Mouse (Mus musculus) left cerebral cortex, adult 18-20 months (tissue): ENCODE results near the gene Arhgap24. TPM values are rescaled to one million over a fixed set of nuclear protein-coding genes. Genes with fewer than 3 reads are reported as not detected.

ENCODE experiments used
- DNase-seq, 2 experiments: peaks; one replicate each; pipeline ENCODE4 v3.0.0; 2021 to 2022; ENCODE audit warnings: low spot score in 2 of 2, mixed read lengths in 1 of 2
- total RNA-seq, 2 experiments: library from RNA; stranded (reverse); gene quantifications; 2 replicates each; pipeline ENCODE4 v1.2.3; 2021

Gene Arhgap24
- total RNA-seq, 2 experiments from 2014 or later, result 5.1 to 6.0 TPM

DNA sequence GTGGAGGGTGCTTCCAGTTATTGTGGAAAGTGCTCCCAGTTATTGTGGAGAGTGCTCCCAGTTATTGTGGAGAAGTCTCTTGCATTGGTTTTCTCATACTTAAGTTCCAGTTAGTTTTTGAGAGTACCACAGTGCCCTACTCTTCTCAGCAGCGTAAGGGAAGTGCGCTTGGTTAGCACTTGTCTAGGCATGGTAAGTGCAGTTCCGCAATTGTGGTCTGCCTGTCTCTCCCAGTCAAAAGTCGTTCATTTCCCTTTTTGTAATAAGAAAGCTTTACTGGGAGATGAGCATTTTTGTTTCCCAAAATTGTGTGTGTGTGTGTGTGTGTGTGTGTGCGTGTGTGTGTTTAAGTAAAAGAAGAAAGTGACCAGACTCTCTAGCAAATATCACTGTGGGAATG lies 17.6 kb downstream of the Arhgap24 start:
- no peak for DNase-seq

DNA sequence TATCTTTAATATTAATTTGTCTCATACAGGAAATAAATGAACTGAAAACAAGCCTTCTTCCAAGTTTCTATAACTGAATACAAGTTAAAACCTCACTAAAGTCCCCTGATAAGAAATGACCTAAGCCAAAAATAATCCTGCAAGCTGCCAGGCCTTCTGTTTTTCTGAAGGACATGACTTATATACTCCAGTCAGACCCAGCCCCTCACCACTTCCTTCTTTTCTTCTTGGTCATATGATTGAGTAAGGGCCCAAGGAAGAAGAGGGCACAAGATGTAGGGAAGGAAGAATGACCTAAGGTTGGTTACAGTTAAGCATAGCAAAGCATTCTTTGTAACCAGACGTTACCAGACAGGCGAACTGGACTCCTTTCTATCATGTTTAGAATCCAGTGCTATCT lies 21.1 kb downstream of the Arhgap24 start:
- no peak for DNase-seq

DNA sequence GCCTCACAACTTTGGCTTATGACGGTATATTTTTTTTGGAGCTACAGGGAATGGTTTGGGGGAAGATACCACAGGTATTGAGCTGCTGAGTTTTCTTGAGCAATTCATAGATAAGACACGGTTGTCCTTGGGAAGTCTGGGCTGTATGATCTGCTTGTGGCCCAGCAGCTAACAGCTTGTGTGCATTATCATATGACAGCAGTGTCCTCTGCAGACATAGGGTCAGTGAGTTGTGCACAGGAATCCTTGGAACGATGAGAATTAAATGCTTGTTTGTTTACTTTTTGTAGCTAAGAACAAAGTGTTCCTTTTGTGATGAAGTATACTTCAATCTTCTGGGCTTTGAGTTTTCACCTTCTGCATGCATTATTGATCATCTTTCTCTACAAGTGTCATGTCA lies 21.9 kb downstream of the Arhgap24 start:
- DNase-seq, result no peak

DNA sequence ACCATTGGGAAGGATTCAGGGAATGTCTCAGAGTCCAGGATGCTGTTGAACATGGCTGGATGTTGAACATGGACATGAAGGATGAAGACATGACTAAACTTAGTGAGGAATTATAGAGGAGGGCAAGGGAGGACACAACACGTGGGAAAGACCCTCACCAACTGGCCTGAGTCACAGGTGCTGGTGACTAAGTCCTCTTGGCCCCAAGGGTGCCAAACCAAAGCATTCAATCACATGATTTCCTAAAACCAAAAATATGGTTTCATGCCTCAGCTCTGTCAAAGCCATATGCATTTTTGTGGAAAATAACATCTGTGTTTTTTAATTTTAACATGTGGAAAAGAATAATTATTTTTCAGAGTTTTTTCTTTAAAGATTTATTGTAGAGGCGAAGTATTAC lies 22.7 kb downstream of the Arhgap24 start:
- DNase-seq, result no peak

DNA sequence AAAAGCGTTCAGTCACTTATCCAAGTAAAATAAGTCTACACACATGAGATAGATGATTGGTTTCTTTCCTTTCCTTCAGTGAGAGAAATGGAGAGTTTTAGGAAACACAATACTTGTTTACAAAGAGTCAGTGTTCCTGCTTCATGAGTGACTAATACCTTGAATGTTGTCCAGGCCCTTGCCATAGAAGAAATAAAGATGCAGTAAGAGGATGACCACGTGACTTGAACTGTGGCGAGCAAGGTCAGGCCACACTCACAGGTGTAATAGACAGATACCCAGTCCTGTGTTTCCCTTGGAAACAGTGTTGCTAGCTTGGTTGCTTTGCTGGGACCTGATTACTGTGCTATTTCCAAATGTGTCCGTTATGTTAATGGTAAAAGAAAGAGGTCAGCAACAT lies 23.4 kb downstream of the Arhgap24 start:
- no peak for DNase-seq

DNA sequence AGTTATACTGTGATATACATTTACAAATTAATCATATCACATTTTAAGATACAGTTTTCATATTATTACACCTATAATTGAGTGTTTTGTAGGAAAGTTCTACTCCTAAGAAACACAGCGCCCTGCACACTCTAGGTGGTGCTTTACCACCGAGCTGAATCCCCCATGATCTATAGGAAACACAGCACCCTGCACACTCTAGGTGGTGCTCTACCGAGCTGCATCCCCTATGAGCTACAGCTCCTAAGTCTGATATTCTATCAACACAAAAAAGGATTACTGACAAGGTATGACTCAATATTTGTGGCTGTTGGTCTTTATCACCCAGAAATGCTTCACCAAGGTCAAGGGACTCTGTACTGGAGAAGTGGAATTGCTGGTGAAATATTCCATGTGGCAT lies 27.0 kb downstream of the Arhgap24 start:
- no peak for DNase-seq

DNA sequence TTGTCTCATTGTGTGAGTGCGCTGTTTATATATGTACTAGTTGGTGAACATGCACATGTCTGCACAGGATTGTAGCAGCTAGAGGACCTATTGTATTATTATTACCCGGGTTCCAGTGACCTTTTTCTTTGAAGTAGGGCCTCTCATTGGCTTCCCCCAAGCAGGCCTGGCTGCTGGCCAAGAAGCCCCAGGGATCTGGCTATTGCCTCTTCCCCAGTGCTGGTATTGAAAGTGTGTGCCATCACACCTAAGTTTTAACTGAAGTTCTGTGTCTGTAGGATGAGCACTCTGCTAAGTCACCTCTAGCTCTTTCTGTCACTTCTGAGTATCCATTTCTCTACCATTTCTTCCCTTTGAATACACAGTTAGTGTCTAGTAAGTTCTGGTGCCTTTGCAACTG lies 28.2 kb downstream of the Arhgap24 start:
- no peak for DNase-seq

- DNase-seq, result no peak
These were observed 30.5 kb downstream of the Arhgap24 start for GRCm38 (mm10) chr5:102511651-102512050.

- no peak for DNase-seq
These were observed 34.3 kb downstream of the Arhgap24 start for GRCm38 (mm10) chr5:102515496-102515895.

GRCm38 (mm10) chr5:102520506-102520905 lies 39.3 kb downstream of the Arhgap24 start:
- DNase-seq, result no peak

- no peak for DNase-seq
These were observed 54.1 kb downstream of the Arhgap24 start for GRCm38 (mm10) chr5:102535311-102535710.

DNA sequence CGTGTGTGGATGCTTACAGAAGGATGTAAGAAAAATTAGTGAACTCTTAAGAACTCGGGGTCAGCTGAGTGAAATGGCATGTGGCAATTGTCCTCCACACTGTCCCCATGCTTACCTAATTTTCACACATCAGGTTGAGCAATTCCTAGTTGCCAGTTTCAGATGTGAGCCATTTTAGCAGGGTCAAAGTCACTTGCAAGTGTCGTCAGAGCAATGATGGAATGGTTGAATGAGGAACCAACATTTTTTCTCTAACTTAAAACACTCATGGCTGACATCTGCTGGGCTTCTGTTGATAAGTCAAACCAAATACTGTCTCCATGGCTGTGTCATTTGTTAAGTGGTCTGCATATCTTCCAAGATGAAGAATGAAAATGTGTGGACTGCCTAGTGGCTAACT lies 56.6 kb downstream of the Arhgap24 start:
- DNase-seq, result no peak

DNA sequence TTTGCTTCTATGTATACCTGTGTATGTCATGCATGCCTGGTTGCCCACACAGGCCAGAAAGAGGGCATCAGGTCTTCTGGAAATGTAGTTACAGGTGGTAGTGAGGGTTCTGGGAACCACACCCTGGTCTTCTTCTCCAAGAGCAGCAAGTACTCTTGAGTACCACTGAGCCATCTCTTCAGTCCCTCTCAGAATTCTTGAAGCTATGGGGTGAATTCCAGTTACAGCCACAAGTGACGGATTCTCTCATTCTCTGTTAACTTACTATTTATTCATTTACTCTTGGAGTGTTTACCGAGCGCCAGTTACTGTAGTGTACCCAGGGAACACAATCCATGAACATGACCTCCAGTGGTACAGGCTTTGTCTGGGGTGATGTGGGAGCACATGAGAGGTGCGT lies 65.1 kb downstream of the Arhgap24 start:
- DNase-seq, result no peak

GRCm38 (mm10) chr5:102547786-102548185 lies 66.6 kb downstream of the Arhgap24 start:
- no peak for DNase-seq

- no peak for DNase-seq
These were observed 67.2 kb downstream of the Arhgap24 start for GRCm38 (mm10) chr5:102548382-102548781.

GRCm38 (mm10) chr5:102550211-102550610 lies 69.0 kb downstream of the Arhgap24 start:
- DNase-seq, result no peak

DNA sequence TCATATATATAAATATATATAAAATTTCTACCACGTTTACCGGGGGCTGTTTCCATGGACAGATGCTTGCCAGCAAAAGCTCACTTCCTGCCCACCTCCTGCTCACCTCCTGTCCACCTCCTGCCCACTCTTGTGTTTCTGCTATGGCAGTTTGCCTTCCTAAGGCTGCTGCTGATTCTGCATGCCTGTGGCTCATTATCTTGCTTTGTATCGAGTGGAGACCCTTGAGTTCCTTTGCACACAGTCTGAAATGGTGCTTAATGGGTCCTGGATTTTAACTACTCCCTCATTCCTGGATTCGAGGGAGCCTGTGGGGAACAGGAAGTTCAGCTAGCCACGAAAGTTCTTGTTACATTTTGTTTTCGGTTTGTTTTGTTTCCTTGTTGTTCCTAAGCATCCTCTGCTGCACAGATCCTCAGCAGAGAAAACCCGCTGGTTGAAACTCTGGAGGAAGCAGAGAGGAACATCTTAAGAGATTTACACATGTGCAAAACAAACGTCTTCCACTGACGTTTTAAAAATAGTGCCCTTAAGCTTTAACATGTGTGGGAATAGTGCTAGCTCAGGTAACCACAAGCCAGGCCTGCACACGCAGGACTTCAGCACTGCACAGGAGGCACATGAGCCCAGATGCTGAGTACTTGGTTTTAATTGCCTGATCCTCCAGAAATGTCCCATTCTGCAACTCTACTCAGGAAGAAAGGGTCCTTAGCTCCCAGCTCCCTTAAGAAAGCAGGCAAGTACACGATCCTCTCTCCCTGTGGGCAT lies 69.9 kb downstream of the Arhgap24 start:
- no peak for DNase-seq

DNA sequence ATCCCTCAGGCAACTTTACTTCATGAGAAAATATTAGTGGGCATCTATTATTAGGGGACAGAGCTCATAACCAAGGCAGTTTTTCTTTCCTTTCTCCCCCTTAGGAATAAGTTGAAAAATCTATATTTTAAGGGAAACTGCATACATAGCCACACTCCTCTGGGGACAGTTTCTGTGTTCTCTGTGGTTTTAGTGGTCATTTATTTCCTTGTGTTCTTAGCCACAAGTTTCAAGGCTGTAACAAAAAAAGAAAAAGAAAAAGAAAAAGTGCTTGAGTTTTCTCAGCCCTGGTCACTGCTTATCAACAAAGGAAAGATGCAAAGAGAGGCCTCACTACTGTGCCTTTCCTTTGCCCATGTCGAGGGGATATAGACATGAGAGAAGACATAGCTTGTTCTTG lies 71.3 kb downstream of the Arhgap24 start:
- DNase-seq, result no peak

DNA sequence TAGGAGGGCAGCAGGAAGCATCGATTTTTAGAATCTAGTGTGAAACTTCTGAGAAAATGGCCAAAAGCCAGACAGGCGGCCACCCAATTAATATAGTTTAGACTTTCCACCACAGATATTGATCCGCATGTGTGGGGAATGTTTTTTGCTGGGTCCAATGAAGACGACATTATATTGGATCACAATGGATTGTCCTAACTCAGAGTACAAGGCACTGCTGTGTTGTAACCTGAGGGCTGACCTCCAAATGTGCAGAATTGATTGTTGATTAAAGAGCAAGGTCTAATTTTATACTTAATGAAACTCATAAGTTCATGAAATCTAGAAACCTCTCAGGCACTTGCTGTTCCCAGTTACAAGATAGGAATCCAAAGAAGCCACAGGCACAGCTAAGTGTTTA lies 74.8 kb downstream of the Arhgap24 start:
- DNase-seq, result no peak

GRCm38 (mm10) chr5:102560270-102560669 lies 79.1 kb downstream of the Arhgap24 start:
- no peak for DNase-seq

- no peak for DNase-seq
These were observed 82.8 kb downstream of the Arhgap24 start for GRCm38 (mm10) chr5:102563971-102564370.

DNA sequence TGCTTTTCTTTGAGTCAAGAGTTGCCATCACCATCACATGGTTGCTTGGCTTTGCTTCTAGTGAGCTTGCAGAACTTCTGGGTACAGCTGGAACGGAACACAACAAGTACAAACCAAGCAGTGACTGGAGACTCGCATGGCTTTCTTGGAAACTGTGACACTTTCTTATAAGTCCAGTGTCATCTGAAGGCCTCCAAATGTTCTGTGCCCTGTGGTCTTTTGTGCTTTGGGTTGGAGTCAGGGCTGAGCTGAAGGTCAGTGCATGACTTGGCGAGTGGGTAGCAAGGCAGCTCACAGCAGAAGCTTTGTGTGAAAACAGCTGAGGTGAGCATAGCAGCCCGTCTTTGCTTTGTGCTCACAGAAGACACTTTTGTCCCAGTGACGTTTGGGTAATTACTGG lies 87.6 kb downstream of the Arhgap24 start:
- DNase-seq, result no peak

DNA sequence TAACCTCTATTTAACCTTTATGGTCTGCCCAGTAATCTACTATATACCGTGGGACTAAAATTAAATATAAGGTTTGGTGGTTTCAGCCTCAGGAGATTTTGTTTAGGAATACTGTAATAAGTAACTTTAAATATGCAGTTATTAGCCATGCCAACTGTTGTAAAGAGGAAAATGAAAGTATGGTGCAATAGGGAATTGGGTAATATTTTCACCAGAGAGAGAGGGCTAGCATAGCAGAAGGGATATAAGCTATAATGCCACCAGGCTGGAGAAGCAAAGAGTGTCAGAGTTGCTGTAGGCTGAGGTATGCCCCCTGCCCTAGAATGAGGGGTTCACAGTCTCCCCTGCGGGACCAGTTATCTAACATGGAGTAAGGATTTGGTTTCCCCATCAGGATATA lies 90.3 kb downstream of the Arhgap24 start:
- DNase-seq, result no peak

GRCm38 (mm10) chr5:102576750-102577149 lies 95.6 kb downstream of the Arhgap24 start:
- DNase-seq, result no peak
